Mouse (Mus musculus) liver, embryonic 14.5 days (tissue): ENCODE measurements at regions not wholly inside any gene's neighbourhood (a gene's known extent, or its start where the extent isn't known, plus 50 kb on each side); places are given as distances from the start of the nearest gene placed in this dataset.

Source experiments
- CTCF ChIP-seq: IDR thresholded peaks from 2 replicates; pipeline ENCODE4 v1.5.1; 2016; ENCODE audit warnings: antibody characterized with exemption, low read depth, control low read depth
- EP300 ChIP-seq: IDR thresholded peaks from 2 replicates; pipeline ENCODE4 v1.6.1; 2016; ENCODE audit warnings: antibody characterized with exemption, low read depth

DNA sequence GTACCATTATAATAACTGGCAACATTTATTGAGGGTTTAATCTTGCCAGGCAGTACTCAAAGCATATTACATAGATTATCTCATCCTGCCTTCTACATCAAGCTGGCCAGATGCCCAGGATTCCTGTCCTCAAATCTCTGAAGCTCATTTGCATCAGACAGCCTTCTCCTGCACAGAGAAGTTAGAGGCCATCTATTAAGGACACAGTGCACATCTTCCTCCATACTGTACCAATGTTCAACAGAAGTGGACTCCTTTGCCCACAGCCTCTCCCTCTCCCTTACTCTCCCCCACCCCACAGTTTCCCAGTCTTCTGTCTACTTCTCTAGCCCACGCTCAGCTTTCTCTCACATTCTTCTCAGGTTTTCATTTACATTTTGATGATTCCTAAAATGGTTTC is 277.3 kb upstream of the Zfp637 start:
- TF ChIP-seq EP300 (no peak), CTCF (no peak)
